ENCODE assay signal across 18 mouse cellular contexts in the genomic region with DNA sequence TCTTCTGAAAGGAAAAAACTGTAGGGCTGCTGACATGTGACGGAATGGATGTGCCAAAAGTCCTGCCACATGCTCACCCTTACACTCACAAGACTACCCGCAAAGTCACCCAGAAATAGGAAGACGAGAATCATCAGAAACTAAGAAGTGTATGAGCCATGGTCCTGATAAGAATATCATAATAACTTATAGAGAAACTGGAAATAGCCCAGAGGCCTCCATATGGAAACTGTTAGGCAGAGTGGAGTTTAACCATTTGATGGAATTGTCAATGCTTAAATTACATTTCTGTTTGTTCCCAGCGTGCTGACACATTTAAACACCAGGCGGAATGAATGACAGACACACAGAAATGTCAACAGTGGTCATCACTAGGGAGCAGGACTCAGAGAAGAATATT. TPM values are rescaled to one million over a fixed set of nuclear protein-coding genes. Genes with fewer than 3 reads are reported as not detected.
DNase-seq lines count a peak whose midpoint lies in the region; ATAC-seq lines count a peak whose summit lies in the region.
"Had no signal": no experiment of that assay in that cellular context is flagged by ENCODE, and none has a peak within 500 bp of the region (broad histone marks: within the 10 kb centered on the region; RNA-seq: fewer than 3 reads in every experiment).

No protein-coding gene starts in this region.

- no peak for DNase-seq in forebrain, embryonic 10.5 days (ENCODE audit: extremely low spot score, low spot score)
- no peak for DNase-seq in heart, postnatal 14 days
- peak; percentile 37 for DNase-seq in 3T3-L1 (ENCODE audit: low read depth, low spot score)
- DNase-seq in cerebellum, adult 9-11 months, result no peak
- DNase-seq: cerebellum, adult 11 months; kidney, adult 18-20 months; midbrain, embryonic 14.5 days; right cerebral cortex, postnatal 25 days; thymus, postnatal 25 days had no signal

- no peaks in the 10 kb centered on the region for H3K9me3 ChIP-seq in forebrain, embryonic 10.5 days
- no peaks in the 10 kb centered on the region for H3K9me3 ChIP-seq in forebrain, embryonic 16.5 days (ENCODE audit: control insufficient read depth, low read length)
- no peaks in the 10 kb centered on the region for H3K9me3 ChIP-seq in heart, embryonic 16.5 days (replicated peaks; ENCODE audit: control insufficient read depth, low read length)
- no peaks in the 10 kb centered on the region for H3K9me3 ChIP-seq in limb, embryonic 13.5 days
- H3K9me3 ChIP-seq: hindbrain, embryonic 12.5 days had no signal

- peaks cover 97% of the 10 kb centered on the region for H3K36me3 ChIP-seq in forebrain, embryonic 10.5 days (replicated peaks)
- peaks cover 11% of the 10 kb centered on the region for H3K36me3 ChIP-seq in forebrain, embryonic 16.5 days (ENCODE audit: control insufficient read depth, insufficient read depth)
- peaks cover 43% of the 10 kb centered on the region for H3K36me3 ChIP-seq in heart, embryonic 16.5 days (ENCODE audit: control insufficient read depth, insufficient read depth)
- peaks cover 71% of the 10 kb centered on the region for H3K36me3 ChIP-seq in limb, embryonic 13.5 days

- H3K9ac ChIP-seq in forebrain, embryonic 16.5 days (replicated peaks; ENCODE audit: low read depth, low read length), result no peak overlapping the region
- H3K9ac ChIP-seq in heart, embryonic 16.5 days (ENCODE audit: low read length), result peak overlapping the region; percentile 15; the same call in 1 of the 2 replicates
- H3K9ac ChIP-seq in limb, embryonic 13.5 days, result no peak overlapping the region
- H3K9ac ChIP-seq: hindbrain, embryonic 12.5 days had no signal

- 83% methylated on average over 5 of the region's 5 CpGs for WGBS in forebrain, embryonic 10.5 days
- 81% methylated on average over 5 of the region's 5 CpGs for WGBS in forebrain, embryonic 16.5 days
- WGBS in heart, embryonic 16.5 days, result 58% methylated on average over 5 of the region's 5 CpGs
- WGBS in limb, embryonic 13.5 days, result 60% methylated on average over 5 of the region's 5 CpGs

- intact Hi-C loops in heart, postnatal 14 days (cut with DNase I), result loop anchor here (2.0 to 5.0 kb wide), 4 partner anchors 134 to 363 kb away; a partner anchor contains a TSS

- peaks cover 11% of the 10 kb centered on the region for H3K4me1 ChIP-seq in forebrain, embryonic 10.5 days
- H3K4me1 ChIP-seq in forebrain, embryonic 16.5 days (replicated peaks; ENCODE audit: control insufficient read depth, insufficient read depth, low read length), result peaks cover 7% of the 10 kb centered on the region; the same call in 1 of the 2 replicates
- peaks cover 50% of the 10 kb centered on the region for H3K4me1 ChIP-seq in heart, embryonic 16.5 days (ENCODE audit: control insufficient read depth, insufficient read depth, low read length)
- peaks cover 55% of the 10 kb centered on the region for H3K4me1 ChIP-seq in limb, embryonic 13.5 days

- H3K27me3 ChIP-seq in forebrain, embryonic 10.5 days (ENCODE audit: poor library complexity, severe bottlenecking), result no peaks in the 10 kb centered on the region
- no peaks in the 10 kb centered on the region for H3K27me3 ChIP-seq in forebrain, embryonic 16.5 days (replicated peaks; ENCODE audit: control insufficient read depth, insufficient read depth, low read length)
- no peaks in the 10 kb centered on the region for H3K27me3 ChIP-seq in heart, embryonic 16.5 days (ENCODE audit: control insufficient read depth, insufficient read depth, low read length)
- no peaks in the 10 kb centered on the region for H3K27me3 ChIP-seq in limb, embryonic 13.5 days
- H3K27me3 ChIP-seq: hindbrain, embryonic 12.5 days; Patski had no signal

- no peak for ATAC-seq in forebrain, embryonic 16.5 days
- no peak for ATAC-seq in heart, embryonic 16.5 days (replicated peaks; ENCODE audit: extremely low read depth, insufficient read depth, low FRiP score)
- no peak for ATAC-seq in limb, embryonic 13.5 days (ENCODE audit: low FRiP score, low read depth)
- no peak for ATAC-seq in monocyte, adult 5-6 weeks (replicated peaks; ENCODE audit: insufficient number of reproducible peaks, low FRiP score, low TSS enrichment, poor library complexity, severe bottlenecking)

- peak overlapping the region; percentile 45; the same call in 1 of the 2 replicates for H3K27ac ChIP-seq in forebrain, embryonic 10.5 days
- H3K27ac ChIP-seq in forebrain, embryonic 16.5 days (ENCODE audit: low read length), result no peak overlapping the region
- peak overlapping the region; percentile 91 for H3K27ac ChIP-seq in heart, embryonic 16.5 days (ENCODE audit: low read length)
- peak overlapping the region; percentile 66 for H3K27ac ChIP-seq in limb, embryonic 13.5 days
- H3K27ac ChIP-seq: hindbrain, embryonic 12.5 days; left cerebral cortex, adult 2 months; macrophage had no signal

- H3K4me2 ChIP-seq in forebrain, embryonic 16.5 days (ENCODE audit: low read length), result no peak overlapping the region
- no peak overlapping the region for H3K4me2 ChIP-seq in heart, embryonic 16.5 days (ENCODE audit: low read depth, low read length)
- H3K4me2 ChIP-seq in limb, embryonic 13.5 days (replicated peaks), result no peak overlapping the region
- H3K4me2 ChIP-seq: hindbrain, embryonic 12.5 days; liver, embryonic 11.5 days had no signal

- H3K4me3 ChIP-seq in forebrain, embryonic 10.5 days, result no peak overlapping the region
- no peak overlapping the region for H3K4me3 ChIP-seq in forebrain, embryonic 16.5 days (replicated peaks; ENCODE audit: low read length)
- no peak overlapping the region for H3K4me3 ChIP-seq in heart, embryonic 16.5 days (ENCODE audit: low read length)
- no peak overlapping the region for H3K4me3 ChIP-seq in limb, embryonic 13.5 days
- H3K4me3 ChIP-seq: hindbrain, embryonic 12.5 days; left cerebral cortex, adult 2 months had no signal

RNA-seq across cellular contexts. Expression of a gene that starts 31.1 kb away (rescaled TPM):
- polyA plus RNA-seq in forebrain, embryonic 10.5 days (2016; fragmentation: Nextera tagmentation; extraction: Ambion mirVana), result 156 TPM in 2 replicates
- polyA plus RNA-seq in forebrain, embryonic 16.5 days (2015; fragmentation: Nextera tagmentation; extraction: Ambion mirVana), result 132 and 140 TPM in 2 replicates
- polyA plus RNA-seq in heart, embryonic 16.5 days (2015; fragmentation: Nextera tagmentation; extraction: Ambion mirVana), result 128 and 137 TPM in 2 replicates
- total RNA-seq in heart, postnatal 14 days (2021), result 100 to 1,000 TPM in 1 of 2 experiments, 10 to 100 TPM in 1; 93.8 to 105 TPM
- 153 and 163 TPM in 2 replicates for polyA plus RNA-seq in limb, embryonic 13.5 days (2015; fragmentation: Nextera tagmentation; extraction: Ambion mirVana)
- 48.5 to 69.7 TPM (median 51.8 TPM) in 3 replicates for total RNA-seq in monocyte, adult 5-6 weeks (2017)
